Mouse (Mus musculus): Measurements from ENCODE around the gene Ets1.

Gene Ets1

GRCm38 (mm10) chr9:32787091-32787490 lies 151.1 kb downstream of the Ets1 start:
- no peak for DNase-seq

DNA sequence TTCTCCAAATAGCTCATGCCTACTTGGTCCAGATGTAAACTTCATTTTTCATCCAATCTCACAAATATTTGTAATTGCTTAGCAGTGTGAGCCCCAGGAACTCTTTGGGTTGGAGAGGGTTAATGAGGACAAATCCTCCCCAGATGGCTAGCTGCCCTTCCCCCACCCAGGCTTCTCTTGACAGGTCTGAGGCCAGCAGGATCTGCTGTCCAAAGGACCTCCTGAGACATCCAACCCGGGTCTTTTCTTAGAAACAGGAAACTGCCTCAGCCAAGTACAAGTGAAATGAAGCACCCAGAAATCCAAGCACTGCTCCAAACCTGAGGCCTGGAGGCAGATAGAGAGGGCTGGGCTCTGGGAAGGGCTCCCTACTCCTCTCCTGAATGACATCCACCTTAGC lies 151.6 kb downstream of the Ets1 start:
- no peak for DNase-seq

DNA sequence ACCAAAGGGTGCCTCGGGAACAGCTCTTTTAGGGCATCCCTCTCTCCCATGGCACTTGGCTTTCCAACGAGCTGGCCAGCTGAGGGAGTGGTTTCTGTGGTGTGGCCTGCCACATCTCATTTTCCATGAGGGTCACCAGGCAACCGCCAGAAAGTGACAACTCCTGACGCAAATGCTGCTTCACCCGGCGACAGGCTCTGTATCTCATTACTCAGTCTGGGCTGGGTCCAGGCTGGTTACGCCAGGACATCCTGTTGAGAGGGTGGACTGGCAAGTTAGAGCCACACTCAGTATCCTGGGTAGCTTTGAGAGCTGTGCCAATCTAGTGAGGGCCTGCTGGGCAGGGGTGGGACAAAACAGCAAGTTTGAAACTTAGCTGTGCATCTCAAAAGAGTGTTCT lies 153.3 kb downstream of the Ets1 start:
- peak; percentile 5 for DNase-seq

GRCm38 (mm10) chr9:32791699-32792098 lies 155.7 kb downstream of the Ets1 start:
- no peak for DNase-seq

DNA sequence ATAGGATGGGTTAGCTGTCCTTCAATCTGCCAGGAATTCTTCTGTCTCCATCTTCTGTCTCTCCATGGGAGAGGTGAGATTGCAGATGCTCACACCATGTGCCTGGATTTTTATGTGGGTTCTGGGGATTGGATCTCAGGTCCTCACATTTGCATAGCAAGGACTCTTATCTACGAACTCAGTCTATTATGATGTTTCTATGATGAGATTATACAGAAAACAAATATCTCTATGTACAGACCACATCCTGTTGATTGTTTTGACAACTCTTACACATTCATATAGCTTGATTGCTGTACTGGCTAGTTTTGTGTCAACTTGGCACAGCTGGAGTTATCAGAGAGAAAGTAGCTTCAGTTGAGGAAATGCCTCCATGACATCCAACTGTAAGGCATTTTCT lies 162.2 kb downstream of the Ets1 start:
- DNase-seq = no peak

- DNase-seq = no peak
Measured at GRCm38 (mm10) chr9:32806106-32806505, 170.1 kb downstream of the Ets1 start.

Data from cerebellum, adult 9-11 months (tissue).